Mouse (Mus musculus): Measurements from ENCODE around the gene Ifitm5.

GRCm38 (mm10) chr7:140989022-140989421, 38.9 kb upstream of the Ifitm5 start:
- TF ChIP-seq POLR2A (IDR thresholded peaks at IDR 0.05; ENCODE audit: control insufficient read depth in 1 of 2, insufficient read depth in 1 of 2, low read depth in 1 of 2, low read length in 2 of 2, poor library complexity in 1 of 2) (no peak), CTCF (IDR thresholded peaks at IDR 0.05 in 2 of 3, conservative IDR thresholded peaks at IDR 0.05 in 1 of 3; ENCODE audit: control insufficient read depth in 1 of 3, insufficient read depth in 1 of 3, low read depth in 2 of 3, low read length in 3 of 3, poor library complexity in 1 of 3, severe bottlenecking in 1 of 3) (no peak), JUND (IDR thresholded peaks at IDR 0.05; ENCODE audit: low read depth, low read length) (no peak), TCF12 (IDR thresholded peaks at IDR 0.05; ENCODE audit: low read depth, low read length) (no peak), UBTF (IDR thresholded peaks at IDR 0.05; ENCODE audit: borderline replicate concordance, insufficient read depth, low read depth, low read length) (no peak), POLR2AphosphoS2 (IDR thresholded peaks at IDR 0.05; ENCODE audit: low read length) (no peak), MAFK (IDR thresholded peaks at IDR 0.05; ENCODE audit: borderline replicate concordance, low read depth, low read length) (no peak), TAL1 (IDR thresholded peaks at IDR 0.05; ENCODE audit: low read length) (no peak)
